Mouse (Mus musculus) heart, embryonic 13.5 days (tissue): ENCODE data around the gene Zdhhc3. TPM values are rescaled to one million over a fixed set of nuclear protein-coding genes. Genes with fewer than 3 reads are reported as not detected.
A peak's percentile ranks its signal among the peaks of the same experiment; 100 is the strongest.

ENCODE experiments used
- ATAC-seq: fragments of 200-750 bp; cut with Nextera tagmentation; 2 replicates; pipeline ENCODE4 v1.8.0; 2017; ENCODE audit warnings: moderate TSS enrichment; ENCODE audit not compliant: insufficient number of reproducible peaks, low FRiP score, low TSS enrichment; ENCODE audit errors: extremely low read depth
- H3K27ac ChIP-seq: fragments of 300-500 bp; sonication (generic); replicated peaks from 2 replicates; pipeline ENCODE4 v1.5.1; 2015; ENCODE audit warnings: moderate library complexity, mild to moderate bottlenecking, inconsistent platforms
- H3K27me3 ChIP-seq: fragments of 300-500 bp; sonication (generic); replicated peaks from 2 replicates; pipeline ENCODE4 v1.6.1; 2015; ENCODE audit warnings: mild to moderate bottlenecking, inconsistent platforms
- H3K36me3 ChIP-seq: fragments of 300-500 bp; sonication (generic); 2 replicates; pipeline ENCODE4 v1.6.1; 2015; ENCODE audit warnings: mild to moderate bottlenecking, inconsistent platforms
- H3K4me1 ChIP-seq: fragments of 300-500 bp; sonication (generic); 2 replicates; pipeline ENCODE4 v1.6.1; 2015; ENCODE audit warnings: inconsistent platforms
- H3K4me2 ChIP-seq: fragments of 300-500 bp; sonication (generic); 2 replicates; pipeline ENCODE4 v1.6.1; 2015; ENCODE audit warnings: inconsistent platforms, mild to moderate bottlenecking, moderate library complexity
- H3K4me3 ChIP-seq: fragments of 300-500 bp; sonication (generic); 2 replicates; pipeline ENCODE4 v1.5.1; 2015; ENCODE audit warnings: moderate library complexity, mild to moderate bottlenecking, inconsistent platforms
- H3K9ac ChIP-seq: fragments of 300-500 bp; sonication (generic); 2 replicates; pipeline ENCODE4 v1.6.1; 2015; ENCODE audit warnings: inconsistent platforms, mild to moderate bottlenecking, moderate library complexity
- H3K9me3 ChIP-seq: fragments of 300-500 bp; sonication (generic); 2 replicates; pipeline ENCODE4 v1.6.1; 2016; ENCODE audit warnings: inconsistent platforms
- WGBS: fragments of 180-500 bp; shearing (Covaris S2); methylation state at CpG from one replicate; pipeline ENCODE4 v1.1.7; 2015; ENCODE audit warnings: mixed read lengths; 5-methylcytosine and 5-hydroxymethylcytosine counted together
- polyA plus RNA-seq: library from polyadenylated mRNA; unstranded; fragments of >200 nt; fragmentation: Nextera tagmentation; extraction: Ambion mirVana; gene quantifications from 2 replicates; pipeline ENCODE4 v1.2.1, GENCODE M21; 2015

Gene Zdhhc3
- polyA plus RNA-seq, 1 experiment from 2014 or later: 48.2 TPM

DNA sequence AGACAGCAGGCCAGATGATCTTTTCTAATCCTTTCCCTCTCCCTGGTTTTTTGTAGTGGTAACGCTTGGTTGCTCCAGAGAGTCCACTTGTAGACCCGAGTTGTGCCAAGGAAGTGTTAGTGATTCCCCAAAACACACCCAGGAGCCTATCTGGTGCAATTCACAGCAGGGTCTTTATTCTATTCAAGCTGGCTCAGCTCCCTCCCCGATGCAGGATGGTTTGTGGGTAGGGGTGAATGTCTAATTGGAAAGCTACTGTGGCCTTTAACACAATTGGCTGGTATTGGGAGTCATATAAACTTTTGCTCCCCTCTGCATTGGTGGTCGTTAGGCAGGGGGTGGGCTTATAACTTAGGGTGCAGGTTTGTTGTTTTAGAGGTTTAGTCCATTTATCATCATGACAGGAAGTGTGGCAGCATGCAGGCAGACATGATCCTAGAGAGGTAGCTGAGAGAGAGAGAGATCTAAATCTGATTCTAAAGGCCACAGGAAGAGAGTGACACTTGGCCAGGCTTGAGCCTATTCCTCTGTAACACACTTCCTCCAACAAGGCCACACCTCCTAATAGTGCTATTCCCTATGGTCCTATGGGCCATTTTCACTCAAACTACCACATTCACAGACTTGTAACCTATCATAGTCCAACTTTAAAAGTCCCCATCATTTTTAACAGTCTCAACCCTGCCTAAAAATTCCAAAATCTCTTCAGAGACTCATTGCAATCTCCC lies 27.0 kb upstream of the Zdhhc3 start:
- H3K9ac ChIP-seq: no peak overlapping the region
- no peak overlapping the region for H3K4me3 ChIP-seq
- peaks cover 13% of the 10 kb centered on the region for H3K4me1 ChIP-seq
- H3K36me3 ChIP-seq: peaks cover 78% of the 10 kb centered on the region
- WGBS: 77% methylated on average over 4 of the region's 4 CpGs
- ATAC-seq: no peak
- peak overlapping the region; percentile 74 for H3K27ac ChIP-seq
- H3K27me3 ChIP-seq: no peaks in the 10 kb centered on the region
- H3K4me2 ChIP-seq: no peak overlapping the region
- H3K9me3 ChIP-seq: peaks cover 17% of the 10 kb centered on the region

DNA sequence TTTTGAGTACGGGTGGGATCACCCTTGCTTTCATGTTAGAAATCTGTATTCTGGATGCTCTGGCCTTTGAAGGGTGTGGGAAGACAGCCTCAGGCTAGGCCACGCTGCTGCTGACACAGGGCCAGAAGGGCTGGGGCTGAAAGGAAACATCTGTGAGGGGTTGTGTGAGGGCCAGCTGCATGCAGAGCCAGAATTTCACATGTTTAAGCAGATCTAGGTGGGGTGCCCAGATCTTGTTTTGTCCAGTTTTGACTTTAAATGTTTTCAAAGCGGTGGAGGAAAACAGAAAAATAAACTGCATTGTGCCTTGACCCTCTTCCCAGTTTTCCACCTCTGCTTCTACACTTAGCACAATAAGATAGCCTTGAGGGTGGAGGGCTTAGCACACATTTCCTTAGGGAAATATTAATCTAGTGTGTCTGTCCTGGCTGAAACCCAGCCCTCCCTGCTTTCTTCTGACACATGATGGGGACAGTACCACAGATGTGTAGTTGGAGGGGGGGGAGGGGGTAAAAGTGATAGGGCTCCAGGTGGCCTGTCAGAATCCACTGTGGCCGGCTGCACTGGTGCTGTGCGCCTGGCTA lies 26.0 kb upstream of the Zdhhc3 start:
- Histone ChIP-seq H3K9ac (no peak overlapping the region), H3K27me3 (no peaks in the 10 kb centered on the region), H3K4me2 (no peak overlapping the region), H3K4me3 (no peak overlapping the region), H3K36me3 (peaks cover 83% of the 10 kb centered on the region), H3K9me3 (peaks cover 10% of the 10 kb centered on the region; the same call in 1 of the 2 replicates), H3K27ac (peak overlapping the region; percentile 74), H3K4me1 (peaks cover 13% of the 10 kb centered on the region)
- WGBS: 57% methylated on average over 5 of the region's 5 CpGs
- no peak for ATAC-seq

DNA sequence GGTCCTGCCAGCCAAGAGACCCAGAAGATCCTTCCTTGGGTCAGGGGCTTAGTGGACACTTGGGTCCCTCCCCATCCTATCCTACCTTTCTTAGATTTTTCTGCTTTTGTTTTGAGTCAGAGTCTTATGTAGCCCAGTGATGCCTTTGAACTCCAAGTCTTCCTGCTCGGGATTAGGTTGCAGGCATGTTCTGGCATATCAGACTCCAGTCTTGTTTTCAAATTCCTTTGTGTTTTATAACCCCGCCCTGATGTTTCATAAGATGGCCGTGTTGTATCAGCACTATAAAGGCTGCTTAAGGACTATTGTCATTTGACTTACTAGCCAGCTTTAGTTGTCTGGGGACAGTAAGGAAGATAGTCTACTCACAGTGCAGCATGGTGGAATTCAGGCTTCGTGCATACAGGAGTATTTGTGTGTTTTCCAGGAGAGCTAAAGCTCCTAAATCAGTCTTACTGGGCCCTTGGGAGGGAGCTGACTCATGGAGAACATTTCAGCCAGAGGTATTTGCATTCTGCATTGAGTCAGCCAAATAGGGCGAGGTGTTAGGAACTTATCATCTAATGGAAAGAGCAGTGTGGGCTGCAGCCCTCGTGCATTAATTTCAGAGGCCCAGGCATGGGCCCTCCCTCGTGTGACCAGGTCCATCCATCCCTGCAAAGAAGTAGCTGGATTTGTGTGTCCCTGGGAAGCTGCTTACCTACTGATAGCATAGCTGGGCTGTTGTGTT lies 24.1 kb upstream of the Zdhhc3 start:
- H3K36me3 ChIP-seq: peaks cover 84% of the 10 kb centered on the region

DNA sequence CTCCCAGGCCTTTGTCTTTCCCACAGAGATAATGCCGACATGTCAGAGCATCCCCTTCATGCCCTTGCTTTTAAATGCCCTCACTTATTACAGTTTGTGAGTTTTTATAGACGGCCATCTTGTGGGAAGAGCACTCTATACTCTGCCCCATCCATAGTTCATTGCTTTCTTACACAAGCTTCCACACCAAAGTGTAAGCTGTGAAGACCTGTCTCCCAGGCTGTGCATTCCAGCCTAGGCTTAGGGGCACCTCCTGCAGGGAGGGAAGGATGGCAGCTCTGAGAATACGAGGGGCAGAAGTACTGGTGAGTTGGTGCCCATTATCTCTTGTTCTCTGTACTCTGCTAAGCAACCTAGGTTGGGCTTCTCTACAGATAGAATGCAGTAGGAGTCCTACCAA lies 20.0 kb upstream of the Zdhhc3 start:
- Histone ChIP-seq H3K27me3 (no peaks in the 10 kb centered on the region), H3K36me3 (peaks cover 100% of the 10 kb centered on the region), H3K27ac (no peak overlapping the region), H3K4me1 (no peaks in the 10 kb centered on the region), H3K4me2 (no peak overlapping the region), H3K9ac (no peak overlapping the region), H3K4me3 (no peak overlapping the region), H3K9me3 (no peaks in the 10 kb centered on the region)
- no peak for ATAC-seq
- WGBS: 85% methylated on average over 3 of the region's 3 CpGs

More for the DNA sequence above, 24.1 kb upstream of the Zdhhc3 start:
- WGBS: 68% methylated on average over 7 of the region's 7 CpGs
- H3K9ac ChIP-seq: no peak overlapping the region
- no peak for ATAC-seq
- H3K9me3 ChIP-seq: no peaks in the 10 kb centered on the region
- H3K27me3 ChIP-seq: no peaks in the 10 kb centered on the region
- no peak overlapping the region for H3K27ac ChIP-seq
- no peak overlapping the region for H3K4me2 ChIP-seq
- peaks cover 13% of the 10 kb centered on the region for H3K4me1 ChIP-seq
- no peak overlapping the region for H3K4me3 ChIP-seq

DNA sequence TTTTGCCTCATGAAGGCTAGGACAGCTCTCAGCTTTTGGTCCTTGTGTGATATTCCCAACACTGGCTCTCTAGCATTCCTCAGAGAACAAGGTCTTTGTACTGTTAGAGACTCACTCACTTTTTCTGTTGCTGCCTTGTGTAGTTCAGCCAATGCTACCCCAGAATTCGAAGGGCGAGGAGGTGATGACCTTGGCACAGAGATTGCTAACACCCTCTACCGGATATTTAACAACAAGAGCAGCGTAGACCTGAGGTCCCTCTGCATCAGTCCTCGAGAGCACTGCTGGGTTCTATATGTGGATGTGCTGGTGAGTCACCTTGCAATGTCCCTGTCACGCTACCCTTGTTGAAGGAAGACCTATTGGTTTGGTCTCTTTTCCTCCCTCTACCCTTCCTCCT lies 14.7 kb upstream of the Zdhhc3 start:
- ATAC-seq: no peak
- H3K4me1 ChIP-seq: no peaks in the 10 kb centered on the region
- no peak overlapping the region for H3K4me3 ChIP-seq
- H3K27ac ChIP-seq: no peak overlapping the region
- no peaks in the 10 kb centered on the region for H3K9me3 ChIP-seq
- peaks cover 93% of the 10 kb centered on the region for H3K36me3 ChIP-seq
- H3K27me3 ChIP-seq: no peaks in the 10 kb centered on the region
- no peak overlapping the region for H3K9ac ChIP-seq
- WGBS: 91% methylated on average over 6 of the region's 6 CpGs
- H3K4me2 ChIP-seq: no peak overlapping the region

DNA sequence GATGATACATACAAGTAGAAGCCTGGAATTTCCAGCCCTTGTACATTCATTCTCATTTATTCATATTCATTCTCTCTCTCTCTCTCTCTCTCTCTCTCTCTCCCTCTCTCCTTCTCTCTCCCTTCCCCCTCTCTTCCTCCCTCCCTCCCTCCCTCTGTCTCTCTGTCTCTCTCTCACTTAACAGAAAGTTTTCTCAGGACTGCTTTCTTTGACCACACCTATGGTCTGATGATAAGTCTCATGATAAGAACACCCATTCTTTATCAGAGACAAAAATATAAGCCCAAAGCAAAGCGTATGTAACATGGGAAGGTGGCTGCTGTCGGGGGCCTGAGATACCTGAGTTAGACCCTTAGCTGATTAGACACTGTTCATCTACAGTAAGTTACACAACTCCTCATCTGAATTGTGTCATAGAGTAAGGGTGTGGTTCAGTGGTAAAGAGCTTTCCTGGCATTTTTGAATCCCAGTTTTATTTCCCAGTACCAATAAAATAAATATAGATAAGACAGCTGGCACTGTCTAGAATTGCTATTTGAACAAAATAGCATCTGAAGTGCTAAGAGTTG lies 11.5 kb upstream of the Zdhhc3 start:
- Histone ChIP-seq H3K9me3 (no peaks in the 10 kb centered on the region), H3K27me3 (no peaks in the 10 kb centered on the region), H3K4me1 (no peaks in the 10 kb centered on the region), H3K36me3 (peaks cover 93% of the 10 kb centered on the region), H3K9ac (no peak overlapping the region), H3K4me3 (no peak overlapping the region), H3K4me2 (no peak overlapping the region), H3K27ac (no peak overlapping the region)
- ATAC-seq: no peak
- 59% methylated on average over 2 of the region's 2 CpGs for WGBS

DNA sequence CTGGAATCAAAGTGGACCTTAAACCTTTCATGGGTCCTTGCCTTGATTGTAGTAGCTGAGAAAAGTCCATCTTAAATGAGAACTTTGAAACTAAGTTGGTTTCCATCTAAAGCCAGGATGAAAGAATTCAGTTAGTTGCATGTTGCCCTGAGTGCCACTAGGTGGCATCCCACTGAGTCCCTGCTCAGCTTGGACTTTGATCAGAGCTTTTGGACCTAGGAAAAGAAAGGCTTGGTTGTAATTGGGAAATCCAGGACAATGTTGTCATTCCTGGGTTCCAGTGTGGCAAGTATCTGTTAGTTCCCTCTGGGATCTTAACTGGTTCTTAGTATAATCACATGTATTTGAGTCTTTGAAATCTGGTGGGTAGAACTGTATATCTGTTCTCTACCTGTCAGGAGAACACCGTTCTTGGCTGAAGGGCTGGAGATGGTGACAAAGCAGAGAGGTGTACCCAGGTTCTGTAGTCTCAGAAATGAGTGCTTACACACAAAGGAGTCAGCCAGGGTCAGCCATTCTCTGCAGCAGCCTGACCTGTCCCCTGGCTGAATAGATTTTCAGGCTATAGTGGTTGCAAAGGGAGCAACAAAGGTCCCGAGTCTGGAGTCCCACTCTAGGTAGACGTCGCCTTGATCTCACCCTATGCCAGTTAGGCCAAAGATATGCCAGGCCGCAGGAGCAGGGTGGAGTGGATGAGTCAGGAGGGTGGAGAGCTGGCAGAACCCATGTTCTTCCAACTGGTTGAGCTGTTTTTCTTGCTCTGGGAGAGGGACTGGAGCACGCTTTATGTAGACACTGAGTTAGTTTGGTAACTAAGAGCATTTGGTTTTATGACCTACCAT lies 10.8 kb upstream of the Zdhhc3 start:
- Histone ChIP-seq H3K27ac (no peak overlapping the region), H3K9ac (no peak overlapping the region), H3K27me3 (no peaks in the 10 kb centered on the region), H3K4me1 (no peaks in the 10 kb centered on the region), H3K4me2 (no peak overlapping the region), H3K9me3 (no peaks in the 10 kb centered on the region), H3K4me3 (no peak overlapping the region), H3K36me3 (peaks cover 93% of the 10 kb centered on the region)
- 84% methylated on average over 6 of the region's 6 CpGs for WGBS
- ATAC-seq: no peak

DNA sequence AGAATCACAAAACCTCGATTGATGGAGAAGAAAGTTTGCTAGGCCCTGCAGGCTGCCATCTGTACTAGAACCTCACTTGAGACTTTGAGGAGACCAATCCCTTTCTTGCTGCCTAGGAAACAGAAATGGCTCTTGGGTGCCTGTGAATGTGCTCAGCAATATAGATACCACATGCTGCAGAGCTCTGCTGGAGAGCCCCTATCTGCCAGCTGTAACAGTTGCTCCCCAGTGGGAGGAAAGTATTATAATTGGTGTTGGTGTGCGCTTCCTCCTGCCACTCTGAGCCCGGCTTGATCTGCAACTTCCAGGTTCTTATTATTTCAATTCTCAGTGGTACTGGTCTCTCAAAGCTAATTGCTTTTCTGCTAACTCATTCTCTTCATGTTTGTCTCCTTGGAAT lies 10.0 kb upstream of the Zdhhc3 start:
- Histone ChIP-seq H3K9ac (no peak overlapping the region), H3K9me3 (no peaks in the 10 kb centered on the region), H3K27me3 (no peaks in the 10 kb centered on the region), H3K36me3 (peaks cover 89% of the 10 kb centered on the region), H3K27ac (no peak overlapping the region), H3K4me1 (no peaks in the 10 kb centered on the region), H3K4me2 (no peak overlapping the region), H3K4me3 (no peak overlapping the region)
- no peak for ATAC-seq
- WGBS: 78% methylated on average over 3 of the region's 3 CpGs

DNA sequence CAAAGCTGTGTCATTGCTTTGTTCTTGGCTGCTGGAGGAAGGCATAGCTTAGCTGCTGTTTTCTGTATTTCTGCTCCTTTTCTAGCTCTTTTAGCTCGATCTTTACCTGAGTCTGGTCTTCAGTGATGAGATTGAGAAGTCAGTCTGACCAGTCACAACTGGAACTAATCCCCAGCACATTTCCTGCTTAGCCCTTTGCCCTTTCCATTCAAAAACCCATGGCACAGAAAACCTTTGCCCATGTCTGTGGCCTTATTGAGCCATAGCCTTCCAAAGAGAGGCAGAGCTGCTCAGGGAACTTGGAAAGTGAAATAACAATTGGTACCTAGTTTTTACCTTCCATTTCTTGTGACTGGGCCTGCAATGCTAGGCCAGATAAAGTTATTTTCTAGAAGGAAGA lies 2.6 kb upstream of the Zdhhc3 start:
- Histone ChIP-seq H3K27me3 (no peaks in the 10 kb centered on the region), H3K36me3 (peaks cover 42% of the 10 kb centered on the region), H3K9me3 (no peaks in the 10 kb centered on the region), H3K4me1 (peaks cover 23% of the 10 kb centered on the region), H3K9ac (no peak overlapping the region), H3K4me2 (no peak overlapping the region), H3K27ac (no peak overlapping the region), H3K4me3 (no peak overlapping the region)
- WGBS: 82% methylated on average over 1 of the region's 1 CpGs
- no peak for ATAC-seq

DNA sequence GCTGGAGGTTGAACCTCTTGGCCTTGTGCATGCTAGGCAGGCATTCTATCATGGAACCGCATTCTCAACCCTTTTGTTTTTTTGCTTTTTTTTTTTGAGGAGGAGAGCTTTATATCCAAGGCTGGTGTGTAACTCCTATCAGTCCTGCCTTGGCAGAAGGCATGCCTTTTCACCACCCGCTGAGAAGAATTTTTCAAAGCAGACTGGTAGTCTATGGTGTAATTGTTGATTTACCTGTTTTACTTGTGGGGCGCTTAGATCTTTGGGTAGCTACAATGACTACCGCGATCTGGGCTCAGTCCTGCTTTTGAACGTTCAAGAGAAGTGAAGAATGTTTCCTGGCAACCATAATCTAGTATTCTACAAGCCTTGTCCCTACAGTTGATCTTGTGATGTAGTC lies 926 bp upstream of the Zdhhc3 start:
- WGBS: 60% methylated on average over 6 of the region's 6 CpGs
- H3K27ac ChIP-seq: peak overlapping the region; percentile 86; the same call in 1 of the 2 replicates
- H3K9ac ChIP-seq: peak overlapping the region; percentile 91
- no peaks in the 10 kb centered on the region for H3K27me3 ChIP-seq
- H3K4me1 ChIP-seq: peaks cover 23% of the 10 kb centered on the region
- no peaks in the 10 kb centered on the region for H3K9me3 ChIP-seq
- peak overlapping the region; percentile 75 for H3K4me3 ChIP-seq
- ATAC-seq: no peak
- H3K36me3 ChIP-seq: peaks cover 25% of the 10 kb centered on the region
- peak overlapping the region; percentile 96 for H3K4me2 ChIP-seq

DNA sequence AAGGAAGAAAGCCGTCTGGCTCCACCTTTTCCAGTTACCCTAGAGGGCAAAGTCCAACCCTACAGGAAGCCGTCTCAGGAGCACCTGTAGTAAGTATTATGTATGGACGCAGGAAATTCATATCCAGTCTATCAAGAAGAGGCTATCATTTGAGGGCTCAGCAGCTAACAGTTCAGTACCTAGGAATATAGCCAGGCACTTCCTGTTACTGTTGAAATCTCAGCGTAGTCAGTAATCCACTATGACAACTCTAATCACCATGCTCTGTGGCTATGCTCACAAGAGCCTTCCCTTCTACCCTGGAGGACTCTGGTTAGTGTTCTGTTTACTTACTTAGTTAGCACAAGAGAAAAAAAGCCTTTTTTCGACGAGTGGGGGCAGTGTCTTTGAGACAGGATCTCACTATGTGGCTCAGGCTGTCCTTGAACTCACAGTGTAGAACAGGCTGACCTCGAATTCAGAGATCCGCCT lies 1.2 kb downstream of the Zdhhc3 start:
- Histone ChIP-seq H3K4me2 (peak overlapping the region; percentile 96), H3K4me1 (peaks cover 23% of the 10 kb centered on the region), H3K36me3 (peaks cover 22% of the 10 kb centered on the region), H3K27me3 (no peaks in the 10 kb centered on the region), H3K9me3 (no peaks in the 10 kb centered on the region), H3K27ac (no peak overlapping the region), H3K9ac (peak overlapping the region; percentile 91), H3K4me3 (peak overlapping the region; percentile 75)
- no peak for ATAC-seq
- 55% methylated on average over 8 of the region's 8 CpGs for WGBS
